Mouse (Mus musculus) adrenal gland, postnatal 25 days (tissue): ENCODE measurements around the gene Cdk13. TPM values are rescaled to one million over a fixed set of nuclear protein-coding genes. Genes with fewer than 3 reads are reported as not detected.

Source experiments
- DNase-seq: peaks from one replicate; pipeline ENCODE4 v3.0.0; 2021; ENCODE audit warnings: mixed read lengths
- long read RNA-seq: library from polyadenylated mRNA; stranded (forward); transcript quantifications from one replicate; pipeline ENCODE4 v2.0.0, GENCODE M21; 2021
- total RNA-seq: library from RNA; stranded (reverse); gene quantifications from 2 replicates; pipeline ENCODE4 v1.2.3, GENCODE M21; 2021

The Cdk13 gene
- 61.1 and 70.2 TPM in 2 replicates for total RNA-seq
- long read RNA-seq, full-length matches to known transcripts = 8 of 14 reads
- long read RNA-seq, partial matches to known transcripts = 3 of 14 reads
- long read RNA-seq, other reads (novel, unspliced or antisense) = 3 of 14 reads

- DNase-seq = peak; percentile 99
Observed at GRCm38 (mm10) chr13:17804909-17805613, at the start of gene Cdk13. Gene Cdk13 (minus strand): TSS chr13:17805097.

- DNase-seq = no peak
Observed at GRCm38 (mm10) chr13:17843336-17843735, 38.4 kb upstream of the Cdk13 start.

- no peak for DNase-seq
Observed at GRCm38 (mm10) chr13:17842756-17843155, 37.9 kb upstream of the Cdk13 start.

- DNase-seq = no peak
Observed at GRCm38 (mm10) chr13:17839137-17839536, 34.2 kb upstream of the Cdk13 start.

- peak; percentile 37 for DNase-seq
Observed at GRCm38 (mm10) chr13:17838484-17838851, 33.6 kb upstream of the Cdk13 start.

- peak; percentile 33 for DNase-seq
Observed at GRCm38 (mm10) chr13:17837610-17838483, 33.0 kb upstream of the Cdk13 start.

- DNase-seq = no peak
Observed at GRCm38 (mm10) chr13:17836808-17837207, 31.9 kb upstream of the Cdk13 start.

- DNase-seq = no peak
Observed at GRCm38 (mm10) chr13:17832940-17833339, 28.0 kb upstream of the Cdk13 start.

GRCm38 (mm10) chr13:17817226-17817625 is 12.3 kb upstream of the Cdk13 start:
- DNase-seq = no peak

GRCm38 (mm10) chr13:17805614-17805975 is 698 bp upstream of the Cdk13 start:
- no peak for DNase-seq

- peak; percentile 56 for DNase-seq
Observed at GRCm38 (mm10) chr13:17804058-17804841, 647 bp downstream of the Cdk13 start.

- DNase-seq = peak; percentile 79
Observed at GRCm38 (mm10) chr13:17803331-17804057, 1.4 kb downstream of the Cdk13 start.

- no peak for DNase-seq
Observed at GRCm38 (mm10) chr13:17802880-17803279, 2.0 kb downstream of the Cdk13 start.

GRCm38 (mm10) chr13:17799735-17800134 is 5.2 kb downstream of the Cdk13 start:
- no peak for DNase-seq

GRCm38 (mm10) chr13:17795757-17796456 is 9.0 kb downstream of the Cdk13 start:
- DNase-seq = no peak

- DNase-seq = peak; percentile 3
Observed at GRCm38 (mm10) chr13:17783643-17784042, 21.3 kb downstream of the Cdk13 start.

GRCm38 (mm10) chr13:17779923-17780322 is 25.0 kb downstream of the Cdk13 start:
- no peak for DNase-seq

GRCm38 (mm10) chr13:17776303-17776702 is 28.6 kb downstream of the Cdk13 start:
- no peak for DNase-seq

GRCm38 (mm10) chr13:17775364-17775763 is 29.5 kb downstream of the Cdk13 start:
- no peak for DNase-seq

- no peak for DNase-seq
Observed at GRCm38 (mm10) chr13:17773112-17773511, 31.8 kb downstream of the Cdk13 start.

- no peak for DNase-seq
Observed at GRCm38 (mm10) chr13:17772574-17772973, 32.3 kb downstream of the Cdk13 start.
